ENCODE assay signal across 14 mouse cellular contexts in genomic region chr16:74132833-74133232, GRCm38 (mm10).
DNase-seq lines count a peak whose midpoint lies in the region; ATAC-seq lines count a peak whose summit lies in the region.
"Had no signal": no experiment of that assay in that cellular context is flagged by ENCODE, and none has a peak within 500 bp of the region (broad histone marks: within the 10 kb centered on the region; RNA-seq: fewer than 3 reads in every experiment).

No protein-coding gene starts in this region.

- peaks cover 13% of the 10 kb centered on the region for H3K4me1 ChIP-seq in embryonic facial prominence, embryonic 10.5 days
- H3K4me1 ChIP-seq: heart, embryonic 12.5 days had no signal

- ATAC-seq in CD4-positive, CD25-positive, alpha-beta regulatory T cell, adult 4 months, result no peak
- ATAC-seq: midbrain, embryonic 16.5 days had no signal

- H3K36me3 ChIP-seq in embryonic facial prominence, embryonic 10.5 days (replicated peaks), result no peaks in the 10 kb centered on the region
- H3K36me3 ChIP-seq: heart, embryonic 12.5 days; limb, embryonic 12.5 days; neural tube, embryonic 15.5 days had no signal

- peak; percentile 36 for DNase-seq in adrenal gland, postnatal 14 days
- DNase-seq in adrenal gland, adult 8-10 months, result no peak
- peak; percentile 42 for DNase-seq in heart, postnatal 4 days
- no peak for DNase-seq in heart, adult 9 months (ENCODE audit: low spot score in 2 of 2)
- DNase-seq in right cerebral cortex, postnatal 4 days, result peak; percentile 19
- no peak for DNase-seq in right cerebral cortex, adult 18-20 months
- no peak for DNase-seq in embryonic facial prominence, embryonic 10.5 days (ENCODE audit: low spot score)

- no peak overlapping the region for H3K4me3 ChIP-seq in embryonic facial prominence, embryonic 10.5 days
- H3K4me3 ChIP-seq: erythroblast, embryonic 14.5 days; heart, embryonic 12.5 days; limb, embryonic 12.5 days; neural tube, embryonic 15.5 days had no signal

- no peaks in the 10 kb centered on the region for H3K27me3 ChIP-seq in embryonic facial prominence, embryonic 10.5 days (replicated peaks; ENCODE audit: low read depth, poor library complexity, severe bottlenecking)
- H3K27me3 ChIP-seq: heart, embryonic 12.5 days; limb, embryonic 12.5 days; neural tube, embryonic 15.5 days had no signal

- 90% methylated on average over 6 of the region's 6 CpGs for WGBS in embryonic facial prominence, embryonic 10.5 days

- H3K27ac ChIP-seq in embryonic facial prominence, embryonic 10.5 days (replicated peaks), result no peak overlapping the region
- H3K27ac ChIP-seq: hindbrain, embryonic 14.5 days; limb, embryonic 12.5 days; neural tube, embryonic 15.5 days had no signal

- H3K9me3 ChIP-seq in embryonic facial prominence, embryonic 10.5 days, result no peaks in the 10 kb centered on the region
- H3K9me3 ChIP-seq: heart, embryonic 12.5 days; limb, embryonic 12.5 days; neural tube, embryonic 15.5 days had no signal

Comparison
In these comparisons a context has a peak if more than half of its experiments do, and no peak if none do; other contexts are left out.
1. DNase-seq: peak in adrenal gland, postnatal 14 days (single experiment), heart, postnatal 4 days (single experiment) and right cerebral cortex, postnatal 4 days (single experiment); none in adrenal gland, adult 8-10 months (single experiment), heart, adult 9 months (0 of 2), right cerebral cortex, adult 18-20 months (single experiment) and embryonic facial prominence, embryonic 10.5 days (single experiment).